Mouse (Mus musculus): ENCODE data around the gene Dusp14. TPM values are rescaled to one million over a fixed set of nuclear protein-coding genes. Genes with fewer than 3 reads are reported as not detected.

Dusp14 gene
- polyA plus RNA-seq, 1 experiment from 2014 or later, result 16.8 TPM

GRCm38 (mm10) chr11:84063631-84064209 is 5.3 kb downstream of the Dusp14 start:
- Histone ChIP-seq H3K36me3 (no peaks in the 10 kb centered on the region), H3K4me1 (peaks cover 20% of the 10 kb centered on the region), H3K27ac (no peak overlapping the region), H3K4me2 (replicated peaks) (no peak overlapping the region), H3K9me3 (no peaks in the 10 kb centered on the region), H3K9ac (no peak overlapping the region), H3K27me3 (peaks cover 24% of the 10 kb centered on the region), H3K4me3 (no peak overlapping the region)
- no peak for ATAC-seq (ENCODE audit: low FRiP score, low read depth)
- 86% methylated on average over 3 of the region's 3 CpGs for WGBS

- no peaks in the 10 kb centered on the region for H3K9me3 ChIP-seq
- H3K4me1 ChIP-seq, result peaks cover 20% of the 10 kb centered on the region
- H3K36me3 ChIP-seq, result no peaks in the 10 kb centered on the region
- no peak overlapping the region for H3K9ac ChIP-seq
- H3K4me3 ChIP-seq, result no peak overlapping the region
- 60% methylated on average over 2 of the region's 2 CpGs for WGBS
- no peak overlapping the region for H3K27ac ChIP-seq
- peaks cover 20% of the 10 kb centered on the region for H3K27me3 ChIP-seq
- no peak overlapping the region for H3K4me2 ChIP-seq (replicated peaks)
- no peak for ATAC-seq (ENCODE audit: low FRiP score, low read depth)
Measured at GRCm38 (mm10) chr11:84062805-84063204, 6.3 kb downstream of the Dusp14 start.

- Histone ChIP-seq H3K9me3 (no peaks in the 10 kb centered on the region), H3K4me3 (no peak overlapping the region), H3K27me3 (peaks cover 15% of the 10 kb centered on the region), H3K27ac (no peak overlapping the region), H3K4me1 (peaks cover 11% of the 10 kb centered on the region), H3K9ac (no peak overlapping the region), H3K36me3 (no peaks in the 10 kb centered on the region), H3K4me2 (replicated peaks) (no peak overlapping the region)
- 72% methylated on average over 2 of the region's 2 CpGs for WGBS
- ATAC-seq (ENCODE audit: low FRiP score, low read depth), result no peak
Measured at GRCm38 (mm10) chr11:84061881-84062280, 7.2 kb downstream of the Dusp14 start.

- Histone ChIP-seq H3K9me3 (peaks cover 3% of the 10 kb centered on the region), H3K36me3 (no peaks in the 10 kb centered on the region), H3K27me3 (peaks cover 3% of the 10 kb centered on the region; the same call in 1 of the 2 replicates), H3K9ac (no peak overlapping the region), H3K27ac (no peak overlapping the region), H3K4me3 (no peak overlapping the region), H3K4me2 (replicated peaks) (no peak overlapping the region), H3K4me1 (no peaks in the 10 kb centered on the region)
- no peak for ATAC-seq (ENCODE audit: low FRiP score, low read depth)
- 70% methylated on average over 6 of the region's 6 CpGs for WGBS
Measured at GRCm38 (mm10) chr11:84060635-84061034, 8.4 kb downstream of the Dusp14 start.

GRCm38 (mm10) chr11:84059784-84060183 is 9.3 kb downstream of the Dusp14 start:
- no peak overlapping the region for H3K9ac ChIP-seq
- no peak overlapping the region for H3K4me2 ChIP-seq (replicated peaks)
- WGBS, result 86% methylated on average over 2 of the region's 2 CpGs
- H3K27me3 ChIP-seq, result no peaks in the 10 kb centered on the region
- no peak overlapping the region for H3K27ac ChIP-seq
- H3K9me3 ChIP-seq, result peaks cover 6% of the 10 kb centered on the region
- no peaks in the 10 kb centered on the region for H3K36me3 ChIP-seq
- no peak for ATAC-seq (ENCODE audit: low FRiP score, low read depth)
- no peak overlapping the region for H3K4me3 ChIP-seq
- no peaks in the 10 kb centered on the region for H3K4me1 ChIP-seq

GRCm38 (mm10) chr11:84057418-84057817 is 11.6 kb downstream of the Dusp14 start:
- no peaks in the 10 kb centered on the region for H3K27me3 ChIP-seq
- H3K9me3 ChIP-seq, result peaks cover 6% of the 10 kb centered on the region
- no peak overlapping the region for H3K4me2 ChIP-seq (replicated peaks)
- no peak for ATAC-seq (ENCODE audit: low FRiP score, low read depth)
- no peak overlapping the region; the same call in 1 of the 2 replicates for H3K27ac ChIP-seq
- peaks cover 10% of the 10 kb centered on the region; the same call in 1 of the 2 replicates for H3K4me1 ChIP-seq
- no peaks in the 10 kb centered on the region for H3K36me3 ChIP-seq
- H3K4me3 ChIP-seq, result no peak overlapping the region
- WGBS, result 86% methylated on average over 2 of the region's 2 CpGs
- no peak overlapping the region for H3K9ac ChIP-seq

- H3K36me3 ChIP-seq, result no peaks in the 10 kb centered on the region
- no peak overlapping the region for H3K27ac ChIP-seq
- no peak overlapping the region for H3K4me3 ChIP-seq
- WGBS, result 60% methylated on average over 10 of the region's 10 CpGs
- peaks cover 6% of the 10 kb centered on the region for H3K9me3 ChIP-seq
- H3K27me3 ChIP-seq, result no peaks in the 10 kb centered on the region
- H3K9ac ChIP-seq, result no peak overlapping the region
- no peak overlapping the region for H3K4me2 ChIP-seq (replicated peaks)
- ATAC-seq (ENCODE audit: low FRiP score, low read depth), result no peak; the same call in 1 of the 2 replicates
- peaks cover 20% of the 10 kb centered on the region for H3K4me1 ChIP-seq
Measured at GRCm38 (mm10) chr11:84053524-84054163, 15.4 kb downstream of the Dusp14 start.

- Histone ChIP-seq H3K36me3 (no peaks in the 10 kb centered on the region), H3K4me2 (replicated peaks) (no peak overlapping the region), H3K27me3 (no peaks in the 10 kb centered on the region), H3K9ac (no peak overlapping the region), H3K4me1 (peaks cover 26% of the 10 kb centered on the region), H3K27ac (no peak overlapping the region), H3K4me3 (no peak overlapping the region), H3K9me3 (peaks cover 6% of the 10 kb centered on the region)
- no peak for ATAC-seq (ENCODE audit: low FRiP score, low read depth)
- WGBS, result 83% methylated on average over 7 of the region's 7 CpGs
Measured at GRCm38 (mm10) chr11:84053055-84053454, 16.0 kb downstream of the Dusp14 start.

GRCm38 (mm10) chr11:84048411-84048810 is 20.6 kb downstream of the Dusp14 start:
- H3K9ac ChIP-seq, result no peak overlapping the region
- ATAC-seq (ENCODE audit: low FRiP score, low read depth), result no peak
- WGBS, result 50% methylated on average over 10 of the region's 10 CpGs
- no peaks in the 10 kb centered on the region for H3K9me3 ChIP-seq
- H3K36me3 ChIP-seq, result no peaks in the 10 kb centered on the region
- no peaks in the 10 kb centered on the region for H3K27me3 ChIP-seq
- H3K27ac ChIP-seq, result no peak overlapping the region
- no peak overlapping the region for H3K4me3 ChIP-seq
- H3K4me1 ChIP-seq, result peaks cover 34% of the 10 kb centered on the region
- H3K4me2 ChIP-seq (replicated peaks), result no peak overlapping the region

GRCm38 (mm10) chr11:84047270-84047669 is 21.8 kb downstream of the Dusp14 start:
- H3K4me1 ChIP-seq, result peaks cover 44% of the 10 kb centered on the region
- no peaks in the 10 kb centered on the region for H3K27me3 ChIP-seq
- no peak overlapping the region for H3K4me3 ChIP-seq
- no peaks in the 10 kb centered on the region for H3K36me3 ChIP-seq
- WGBS, result 52% methylated on average over 4 of the region's 4 CpGs
- no peaks in the 10 kb centered on the region for H3K9me3 ChIP-seq
- peak overlapping the region; percentile 33; the same call in 1 of the 2 replicates for H3K27ac ChIP-seq
- no peak overlapping the region for H3K9ac ChIP-seq
- H3K4me2 ChIP-seq (replicated peaks), result no peak overlapping the region
- no peak for ATAC-seq (ENCODE audit: low FRiP score, low read depth)

- WGBS, result 16% methylated on average over 1 of the region's 1 CpGs
- Histone ChIP-seq H3K27me3 (no peaks in the 10 kb centered on the region), H3K4me2 (replicated peaks) (no peak overlapping the region), H3K9ac (no peak overlapping the region), H3K4me1 (peaks cover 44% of the 10 kb centered on the region), H3K27ac (no peak overlapping the region), H3K4me3 (no peak overlapping the region), H3K9me3 (no peaks in the 10 kb centered on the region), H3K36me3 (peaks cover 13% of the 10 kb centered on the region; the same call in 1 of the 2 replicates)
- ATAC-seq (ENCODE audit: low FRiP score, low read depth), result no peak
Measured at GRCm38 (mm10) chr11:84044988-84045387, 24.1 kb downstream of the Dusp14 start.

- ATAC-seq (ENCODE audit: low FRiP score, low read depth), result peak; percentile 75
- Histone ChIP-seq H3K4me2 (replicated peaks) (no peak overlapping the region), H3K36me3 (peaks cover 13% of the 10 kb centered on the region; the same call in 1 of the 2 replicates), H3K27me3 (no peaks in the 10 kb centered on the region), H3K4me3 (no peak overlapping the region), H3K9ac (no peak overlapping the region), H3K9me3 (no peaks in the 10 kb centered on the region), H3K4me1 (peaks cover 28% of the 10 kb centered on the region), H3K27ac (peak overlapping the region; percentile 39; the same call in 1 of the 2 replicates)
- whole genome bisulfite sequencing, result 48% methylated on average over 14 of the region's 14 CpGs
Measured at GRCm38 (mm10) chr11:84042808-84043762, 26.0 kb downstream of the Dusp14 start.

All from limb, embryonic 13.5 days (tissue).